Mouse (Mus musculus) megakaryocyte-erythroid progenitor cell, adult 5-6 weeks (primary cell): ENCODE measurements at regions not wholly inside any gene's neighbourhood (a gene's known extent, or its start where the extent isn't known, plus 50 kb on each side); places are given as distances from the start of the nearest gene placed in this dataset.
A peak's percentile ranks its signal among the peaks of the same experiment; 100 is the strongest.

Experiments
- ATAC-seq: replicated peaks from 2 replicates; pipeline ENCODE4 v1.8.0; 2016; ENCODE audit warnings: mild to moderate bottlenecking, inconsistent platforms; ENCODE audit not compliant: severe bottlenecking, poor library complexity, low FRiP score, low TSS enrichment

GRCm38 (mm10) chr17:84036056-84036455, 151.7 kb downstream of the Zfp36l2 start:
- no peak for ATAC-seq

DNA sequence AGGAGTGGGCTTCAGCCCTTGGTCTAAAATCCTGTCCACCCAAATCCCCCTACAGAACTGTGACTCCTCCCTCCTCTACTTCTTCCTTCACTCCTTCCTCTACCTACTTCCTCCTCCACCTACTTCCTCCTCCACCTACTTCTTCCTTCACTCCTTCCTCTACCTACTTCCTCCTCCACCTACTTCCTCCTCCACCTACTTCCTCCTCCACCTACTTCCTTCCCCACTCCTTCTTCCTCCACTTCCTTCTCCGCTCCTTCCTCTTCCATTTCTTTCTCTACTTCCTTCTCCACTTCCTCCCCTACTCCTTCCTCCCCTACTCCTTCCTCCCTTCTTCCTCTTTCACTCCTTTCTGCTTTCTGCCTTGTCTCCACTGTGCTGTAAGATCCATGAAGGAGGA, 152.9 kb downstream of the Zfp36l2 start:
- ATAC-seq = no peak

GRCm38 (mm10) chr17:84032441-84032840, 155.3 kb downstream of the Zfp36l2 start:
- ATAC-seq = no peak

DNA sequence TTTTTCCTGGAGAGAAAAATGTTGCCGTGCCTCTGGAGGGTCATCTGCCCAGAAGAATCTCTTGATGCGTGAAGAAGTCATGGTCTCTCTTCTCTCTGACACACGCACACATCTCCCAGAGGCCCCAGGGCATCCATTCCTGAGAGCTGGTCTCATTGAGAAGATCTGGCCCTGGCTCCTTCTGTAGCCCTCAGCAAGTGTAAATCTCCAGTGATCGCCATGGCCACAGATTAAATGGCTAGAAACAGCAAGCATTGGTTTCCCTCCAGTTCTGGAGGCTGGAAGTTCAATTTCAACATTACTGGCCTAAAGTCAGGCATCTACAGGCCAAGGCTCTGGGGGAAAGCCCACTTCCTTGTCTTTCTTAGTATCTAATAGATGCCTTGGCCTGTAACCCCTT, 155.9 kb downstream of the Zfp36l2 start:
- ATAC-seq = no peak

DNA sequence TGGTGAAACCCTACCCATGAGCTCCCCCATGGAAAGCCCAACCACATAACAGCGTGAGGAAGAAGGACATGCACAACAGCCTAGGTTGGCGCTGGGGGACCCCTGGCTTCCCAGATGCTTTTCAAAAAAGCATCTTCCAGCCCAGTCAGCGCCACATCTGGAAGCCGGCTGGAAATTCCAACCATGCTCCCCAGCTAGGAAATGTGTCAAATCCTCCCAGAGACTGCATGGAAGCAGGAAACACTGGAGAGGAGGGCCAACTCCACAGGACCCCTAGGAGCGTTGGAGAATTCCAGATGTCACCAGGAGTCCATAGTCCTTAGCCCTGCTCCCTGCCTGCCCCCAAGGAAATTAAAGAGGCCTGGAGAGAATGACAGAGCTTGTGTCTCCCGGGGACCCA, 156.4 kb downstream of the Zfp36l2 start:
- no peak for ATAC-seq

DNA sequence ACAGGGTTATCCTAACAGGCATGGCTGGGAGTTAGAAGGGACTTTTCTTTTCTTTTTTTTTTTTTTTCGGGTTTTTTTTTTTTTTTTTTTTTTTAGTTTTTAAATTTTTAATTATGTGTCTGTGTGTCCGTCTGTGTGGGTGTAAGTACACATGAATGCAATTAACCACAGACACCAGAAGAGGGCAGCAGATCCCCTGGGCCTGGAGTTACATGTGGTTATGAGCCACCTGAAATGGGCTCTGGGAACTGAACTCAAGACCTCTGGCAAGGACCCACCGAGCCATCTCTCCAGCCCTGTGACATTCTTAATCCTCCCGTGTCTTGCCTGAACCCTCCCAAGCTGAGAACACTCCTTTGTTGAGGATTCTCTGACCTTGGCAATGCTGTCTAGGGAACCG, 157.0 kb downstream of the Zfp36l2 start:
- no peak for ATAC-seq

GRCm38 (mm10) chr17:84028157-84028970, 159.4 kb downstream of the Zfp36l2 start:
- ATAC-seq = peak; percentile 84

DNA sequence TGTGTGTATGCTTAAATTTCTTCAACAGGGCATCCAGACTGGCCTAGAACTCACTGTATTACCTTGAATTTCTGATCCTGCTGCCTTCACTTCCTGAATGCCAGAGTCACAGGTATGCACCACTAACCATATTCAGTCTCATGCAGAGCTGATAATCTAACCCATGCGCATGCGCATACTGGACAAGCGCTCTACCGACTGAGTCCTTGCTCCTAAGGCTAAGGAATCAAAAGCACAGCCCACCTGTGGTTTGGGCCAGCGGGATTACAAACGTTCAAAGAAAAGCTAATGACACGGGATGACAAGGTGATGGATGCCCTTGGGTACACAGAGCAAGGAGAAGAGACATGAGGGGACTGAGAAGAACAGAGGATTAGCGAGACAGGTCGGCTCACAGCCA, 160.5 kb downstream of the Zfp36l2 start:
- ATAC-seq = no peak

DNA sequence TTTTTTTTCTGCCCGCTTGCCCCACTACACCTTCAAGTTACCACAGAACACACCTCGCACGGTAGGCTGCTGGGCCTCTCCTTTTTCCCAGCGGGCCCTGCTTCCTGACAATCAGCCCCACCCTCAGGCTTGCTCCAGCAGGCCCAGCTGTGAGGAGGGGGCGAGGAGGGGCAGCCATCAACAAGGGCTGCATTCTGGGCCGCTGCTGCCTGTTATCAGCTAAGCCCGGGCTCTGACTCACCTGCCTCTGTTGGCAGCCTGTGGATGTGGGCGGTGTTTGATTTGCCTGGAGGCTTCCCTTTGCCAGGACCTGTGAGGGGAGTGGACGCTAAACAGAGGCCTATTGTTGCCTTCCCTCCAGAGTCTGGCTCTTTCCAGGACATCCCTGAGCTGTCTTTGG, 161.6 kb downstream of the Zfp36l2 start:
- ATAC-seq = peak; percentile 67

DNA sequence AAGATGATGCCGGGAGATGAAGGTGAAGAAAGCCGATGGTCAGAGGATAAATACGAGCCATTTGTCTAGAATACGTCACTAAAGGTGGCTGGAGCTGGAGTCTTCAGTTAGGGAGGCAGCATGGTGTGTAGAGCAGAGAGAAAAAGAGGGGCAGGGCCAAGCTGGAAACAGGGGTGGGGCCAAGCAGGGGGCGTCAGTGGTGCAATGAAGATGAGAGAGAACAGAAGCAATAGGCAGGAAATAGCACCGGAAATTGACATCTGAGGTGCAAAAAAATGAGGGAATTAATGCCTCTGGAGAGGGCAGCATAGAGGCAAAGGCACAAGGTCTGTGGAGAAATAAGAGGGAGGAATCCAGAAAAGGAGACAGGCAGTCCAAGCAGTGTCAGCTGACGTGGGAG, 165.4 kb downstream of the Zfp36l2 start:
- no peak for ATAC-seq

GRCm38 (mm10) chr17:84018817-84019216, 168.9 kb downstream of the Zfp36l2 start:
- no peak for ATAC-seq

- ATAC-seq = no peak
Measured at GRCm38 (mm10) chr17:84017891-84018290, 169.9 kb downstream of the Zfp36l2 start.

- peak; percentile 86 for ATAC-seq
Measured at GRCm38 (mm10) chr17:84014287-84015039, 166.7 kb upstream of the Haao start.

DNA sequence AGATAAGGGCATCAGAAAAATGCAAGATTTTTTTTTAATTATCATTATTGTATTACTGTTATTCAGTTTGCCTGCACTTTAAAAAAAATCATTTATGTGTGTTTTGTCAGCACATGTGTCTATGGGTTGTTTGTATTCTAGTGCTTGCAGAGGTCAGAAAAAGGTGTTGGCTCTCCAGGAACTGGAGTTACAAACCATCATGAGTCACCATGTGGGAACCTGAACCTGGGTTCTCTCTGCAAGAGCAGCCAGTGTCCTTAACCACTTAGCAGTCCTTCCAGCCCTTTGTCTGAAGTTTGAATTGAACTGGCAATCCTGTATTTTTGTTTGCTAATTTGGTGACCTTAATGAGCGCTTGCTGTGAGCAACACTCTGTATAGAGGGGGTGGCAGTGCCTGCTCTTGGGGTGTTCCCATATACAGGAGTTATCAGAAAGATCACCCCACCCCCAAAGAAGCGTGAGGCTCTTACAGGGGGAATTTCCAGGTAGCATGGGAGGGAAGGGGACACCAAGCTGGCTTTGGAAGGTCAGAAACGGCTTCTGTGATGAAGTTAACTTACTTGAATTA, 162.8 kb upstream of the Haao start:
- no peak for ATAC-seq

GRCm38 (mm10) chr17:84009966-84010365, 162.2 kb upstream of the Haao start:
- no peak for ATAC-seq

GRCm38 (mm10) chr17:84009194-84009593, 161.4 kb upstream of the Haao start:
- ATAC-seq = no peak

- ATAC-seq = no peak
Measured at GRCm38 (mm10) chr17:84008682-84009052, 160.9 kb upstream of the Haao start.

- ATAC-seq = no peak
Measured at GRCm38 (mm10) chr17:84008035-84008681, 160.4 kb upstream of the Haao start.

DNA sequence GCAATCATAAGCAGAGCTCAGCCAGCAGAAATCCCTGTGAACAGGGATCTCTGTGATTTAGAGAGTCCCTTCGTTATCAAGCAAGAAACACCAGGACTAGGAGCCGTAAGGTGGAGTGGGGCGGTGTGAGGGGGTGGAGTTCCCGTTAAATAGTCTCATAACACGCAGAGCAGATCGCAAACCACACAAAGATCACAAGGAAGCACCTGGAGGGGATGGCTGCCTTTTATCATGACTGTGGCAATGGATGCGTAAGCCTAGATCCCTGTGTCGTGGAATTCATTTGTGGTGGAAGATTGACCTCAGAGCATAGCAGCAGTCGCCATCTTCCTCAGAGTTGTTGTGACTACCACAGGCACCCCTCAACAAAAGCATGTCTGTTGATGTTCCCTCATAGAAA, 159.0 kb upstream of the Haao start:
- ATAC-seq = peak; percentile 75

- ATAC-seq = no peak
Measured at GRCm38 (mm10) chr17:84004237-84004636, 156.5 kb upstream of the Haao start.
